Mouse (Mus musculus) limb, embryonic 15.5 days (tissue): Measurements from ENCODE around the gene Ccdc89. TPM values are rescaled to one million over a fixed set of nuclear protein-coding genes. Genes with fewer than 3 reads are reported as not detected.

Experiments used
- ATAC-seq: fragments of 200-750 bp; cut with Nextera tagmentation; 2 replicates; pipeline ENCODE4 v1.8.0; 2017; ENCODE audit warnings: low read depth, moderate TSS enrichment; ENCODE audit not compliant: insufficient number of reproducible peaks, low FRiP score, low TSS enrichment
- H3K27ac ChIP-seq: fragments of 300-500 bp; sonication (generic); 2 replicates; pipeline ENCODE4 v1.5.1; 2015; ENCODE audit warnings: moderate library complexity, mild to moderate bottlenecking, inconsistent platforms
- H3K27me3 ChIP-seq: fragments of 300-500 bp; sonication (generic); 2 replicates; pipeline ENCODE4 v1.6.1; 2015; ENCODE audit warnings: inconsistent platforms
- H3K36me3 ChIP-seq: fragments of 300-500 bp; sonication (generic); 2 replicates; pipeline ENCODE4 v1.6.1; 2015; ENCODE audit warnings: inconsistent platforms
- H3K4me1 ChIP-seq: fragments of 300-500 bp; sonication (generic); 2 replicates; pipeline ENCODE4 v1.6.1; 2015; ENCODE audit warnings: inconsistent platforms
- H3K4me2 ChIP-seq: fragments of 300-500 bp; sonication (generic); 2 replicates; pipeline ENCODE4 v1.6.1; 2015; ENCODE audit warnings: mild to moderate bottlenecking, inconsistent platforms
- H3K4me3 ChIP-seq: fragments of 300-500 bp; sonication (generic); 2 replicates; pipeline ENCODE4 v1.5.1; 2015; ENCODE audit warnings: mild to moderate bottlenecking, inconsistent platforms
- H3K9ac ChIP-seq: fragments of 300-500 bp; sonication (generic); 2 replicates; pipeline ENCODE4 v1.6.1; 2015; ENCODE audit warnings: inconsistent platforms
- H3K9me3 ChIP-seq: fragments of 300-500 bp; sonication (generic); 2 replicates; pipeline ENCODE4 v1.6.1; 2016; ENCODE audit warnings: inconsistent platforms
- WGBS: fragments of 180-500 bp; shearing (Covaris S2); methylation state at CpG from one replicate; pipeline ENCODE4 v1.1.7; 2015; 5-methylcytosine and 5-hydroxymethylcytosine counted together
- polyA plus RNA-seq: library from polyadenylated mRNA; unstranded; fragments of >200 nt; fragmentation: Nextera tagmentation; extraction: Ambion mirVana; gene quantifications from 2 replicates; pipeline ENCODE4 v1.2.1, GENCODE M21; 2015

Ccdc89 gene
- polyA plus RNA-seq, 1 experiment from 2014 or later, result 0.69 TPM

DNA sequence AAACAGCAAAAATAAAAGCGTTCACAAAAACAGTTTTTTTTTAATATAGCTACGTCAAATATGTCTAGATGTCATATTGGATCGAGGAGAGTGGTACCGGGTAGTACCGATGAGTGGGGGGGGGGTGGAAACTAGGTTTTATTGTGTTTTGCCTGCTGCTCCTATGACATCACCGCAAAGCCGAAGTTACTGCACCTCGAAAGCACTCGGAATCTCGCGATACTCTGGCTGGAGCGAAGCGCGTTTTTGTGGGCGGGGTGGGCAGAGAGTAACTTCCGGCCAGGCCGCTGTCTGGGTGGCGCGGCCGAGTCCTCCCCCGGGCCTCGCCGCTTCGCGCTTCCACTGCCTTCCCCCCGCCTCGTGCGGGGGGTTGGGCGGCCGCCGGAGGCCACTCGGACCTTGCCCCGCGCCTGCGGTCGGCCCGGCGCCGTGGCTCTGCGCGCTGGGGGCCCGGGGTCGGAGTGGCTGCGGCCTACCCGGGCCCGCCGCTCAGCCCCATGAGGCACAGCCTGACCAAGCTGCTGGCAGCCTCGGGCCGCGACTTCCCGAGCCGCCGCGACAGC is 16.2 kb downstream of the Ccdc89 start, which contains the start of gene Crebzf:
Crebzf (plus strand) TSS at position 212 of the 563 bp plus-strand sequence.
- Histone ChIP-seq H3K4me1 (no peaks in the 10 kb centered on the region), H3K36me3 (no peaks in the 10 kb centered on the region), H3K27me3 (no peaks in the 10 kb centered on the region), H3K4me2 (peak within 1 kb of the TSS; percentile 68), H3K9ac (peak within 1 kb of the TSS; percentile 100), H3K4me3 (peak within 1 kb of the TSS; percentile 95), H3K9me3 (no peaks in the 10 kb centered on the region), H3K27ac (peak within 1 kb of the TSS; percentile 98)
- ATAC-seq, result peak; percentile 95
- under 1% methylated on average over 54 of the region's 54 CpGs for WGBS

DNA sequence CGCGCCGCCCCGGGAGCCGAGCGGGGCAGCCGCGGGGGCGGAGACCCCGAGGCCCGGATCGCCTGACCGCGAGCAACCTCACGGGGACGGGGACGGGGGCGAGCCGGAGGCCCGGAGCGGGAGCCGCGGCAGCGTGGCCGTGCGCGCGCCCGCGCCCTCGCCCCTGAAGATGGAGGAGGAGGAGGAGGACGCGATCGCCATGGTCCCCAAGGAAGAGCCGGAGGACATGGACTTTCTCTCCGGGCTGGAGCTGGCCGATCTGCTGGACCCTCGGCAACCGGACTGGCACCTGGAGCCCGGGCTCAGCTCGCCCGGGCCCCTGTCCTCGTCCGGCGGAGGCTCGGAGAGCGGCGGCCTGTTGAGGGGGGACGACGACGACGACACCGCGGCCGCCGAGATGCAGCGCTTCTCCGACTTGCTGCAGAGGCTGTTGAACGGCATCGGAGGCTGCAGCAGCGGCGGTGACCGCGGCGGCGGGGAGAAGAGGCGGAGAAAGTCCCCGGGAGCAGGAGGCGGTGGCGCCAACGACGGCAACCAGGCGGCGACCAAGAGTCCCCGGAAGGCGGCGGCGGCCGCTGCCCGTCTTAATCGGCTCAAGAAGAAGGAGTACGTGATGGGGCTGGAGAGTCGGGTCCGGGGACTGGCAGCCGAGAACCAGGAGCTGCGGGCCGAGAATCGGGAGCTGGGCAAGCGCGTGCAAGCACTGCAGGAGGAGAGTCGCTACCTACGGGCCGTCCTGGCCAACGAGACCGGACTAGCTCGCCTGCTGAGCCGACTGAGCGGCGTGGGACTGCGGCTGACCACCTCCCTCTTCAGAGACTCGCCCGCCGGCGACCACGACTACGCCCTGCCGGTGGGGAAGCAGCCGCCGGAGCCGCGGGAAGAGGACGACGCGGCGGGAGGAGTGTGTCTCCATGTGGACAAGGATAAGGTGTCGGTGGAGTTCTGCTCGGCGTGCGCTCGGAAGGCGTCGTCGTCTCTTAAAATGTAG is 17.0 kb downstream of the Ccdc89 start:
- Histone ChIP-seq H3K4me2 (peak overlapping the region; percentile 68), H3K9me3 (no peaks in the 10 kb centered on the region), H3K27me3 (no peaks in the 10 kb centered on the region), H3K4me1 (no peaks in the 10 kb centered on the region), H3K9ac (peak overlapping the region; percentile 100), H3K36me3 (no peaks in the 10 kb centered on the region), H3K4me3 (peak overlapping the region; percentile 95), H3K27ac (peak overlapping the region; percentile 98)
- peak; percentile 69; the same call in 1 of the 2 replicates for ATAC-seq
- WGBS, result under 1% methylated on average over 123 of the region's 123 CpGs

DNA sequence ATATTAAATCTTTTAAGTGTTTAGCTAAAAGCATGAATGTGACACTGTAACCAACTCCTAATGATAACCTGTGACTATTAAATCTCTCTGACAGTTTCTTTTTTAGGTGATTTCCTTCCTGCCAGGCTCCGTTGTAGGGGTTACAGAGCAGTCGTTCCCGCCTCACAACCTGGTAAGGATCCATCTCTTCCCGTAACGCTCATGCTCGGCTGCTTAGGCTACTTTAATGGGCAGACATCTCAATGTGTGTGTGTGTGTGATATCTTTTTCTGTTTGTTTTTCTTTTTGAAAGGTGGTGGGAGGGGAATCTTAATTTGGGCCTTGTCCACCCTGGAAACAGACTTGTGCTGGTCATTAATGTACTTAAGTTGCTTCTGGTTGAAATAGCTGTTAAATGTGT is 17.8 kb downstream of the Ccdc89 start:
- Histone ChIP-seq H3K4me1 (no peaks in the 10 kb centered on the region), H3K27me3 (no peaks in the 10 kb centered on the region), H3K9ac (peak overlapping the region; percentile 100), H3K4me2 (peak overlapping the region; percentile 68), H3K9me3 (no peaks in the 10 kb centered on the region), H3K36me3 (no peaks in the 10 kb centered on the region), H3K4me3 (peak overlapping the region; percentile 95), H3K27ac (no peak overlapping the region)
- WGBS, result 0% methylated on average over 6 of the region's 6 CpGs
- ATAC-seq, result no peak

DNA sequence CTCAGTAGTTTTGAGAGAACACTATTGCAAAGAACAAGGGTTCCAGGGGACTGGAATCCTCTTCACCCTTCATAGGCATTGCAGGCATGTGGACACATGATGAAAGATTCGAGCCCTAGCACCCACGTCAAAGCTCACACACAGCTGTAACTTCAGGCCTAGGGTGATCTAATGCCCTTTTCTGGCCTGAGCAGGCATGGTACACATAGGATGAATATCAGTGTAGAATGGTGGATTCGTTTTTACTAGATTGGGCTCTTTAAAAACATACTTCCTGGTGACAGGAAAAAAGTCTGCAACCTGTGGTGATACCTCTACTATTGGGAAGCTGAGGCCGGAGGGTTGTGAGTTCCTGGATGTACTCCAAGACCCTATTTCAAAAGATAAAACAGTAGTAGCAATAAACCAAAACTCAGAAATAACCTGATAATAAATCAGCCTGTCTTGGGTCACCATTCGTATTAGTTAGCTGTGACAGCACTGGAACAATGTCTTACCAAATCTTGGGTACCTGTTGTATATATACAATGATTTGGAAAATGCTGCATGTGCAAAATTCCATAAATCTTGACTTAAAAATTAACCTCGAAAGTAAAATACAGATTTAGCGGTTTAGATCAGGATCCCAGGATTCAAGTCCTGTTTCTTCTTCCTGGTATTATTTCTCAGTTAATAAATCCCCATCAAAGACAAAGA is 29.9 kb downstream of the Ccdc89 start:
- Histone ChIP-seq H3K4me2 (peak overlapping the region; percentile 59), H3K4me1 (peaks cover 12% of the 10 kb centered on the region; the same call in 1 of the 2 replicates), H3K36me3 (peaks cover 10% of the 10 kb centered on the region; the same call in 1 of the 2 replicates), H3K9ac (peak overlapping the region; percentile 79), H3K27me3 (no peaks in the 10 kb centered on the region), H3K27ac (peak overlapping the region; percentile 96), H3K9me3 (no peaks in the 10 kb centered on the region), H3K4me3 (peak overlapping the region; percentile 78)
- 23% methylated on average over 7 of the region's 7 CpGs for WGBS
- no peak for ATAC-seq

DNA sequence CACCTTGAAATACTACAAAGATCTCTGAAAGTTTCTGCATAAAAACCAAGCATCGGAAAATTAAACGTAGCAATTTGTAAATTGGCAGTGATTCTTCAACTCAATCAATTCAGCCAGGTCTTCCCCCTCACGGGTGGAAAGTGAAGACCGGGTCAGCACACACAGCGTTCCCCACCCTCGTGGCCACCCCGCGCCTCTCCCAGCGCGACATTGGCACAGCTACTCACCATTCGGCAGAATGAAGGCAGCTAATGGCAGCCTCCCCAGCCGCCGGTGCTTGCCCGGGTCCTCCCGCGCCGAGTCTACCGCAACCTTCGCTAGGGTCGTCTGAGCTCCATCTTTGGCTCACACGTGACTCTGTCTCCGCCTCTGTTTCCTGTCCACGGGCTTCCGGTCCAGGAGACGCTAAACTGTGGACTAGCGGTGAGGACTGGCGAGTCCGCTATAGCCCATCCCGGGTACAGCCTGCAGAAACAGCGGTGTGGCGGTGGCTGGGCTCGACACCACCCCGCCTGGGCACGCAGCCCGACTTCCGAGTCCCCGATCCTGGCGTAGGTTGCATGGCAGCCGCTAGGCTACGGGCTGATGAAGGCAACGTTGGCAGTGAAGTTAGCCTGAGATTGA is 30.6 kb downstream of the Ccdc89 start, which contains the start of gene Tmem126a:
Tmem126a (minus strand) TSS at position 385 of the 624 bp plus-strand sequence.
- peak; percentile 89 for ATAC-seq
- H3K9ac ChIP-seq, result peak within 1 kb of the TSS; percentile 79
- H3K36me3 ChIP-seq, result peaks cover 6% of the 10 kb centered on the region; the same call in 1 of the 2 replicates
- peaks cover 12% of the 10 kb centered on the region; the same call in 1 of the 2 replicates for H3K4me1 ChIP-seq
- WGBS, result under 1% methylated on average over 41 of the region's 41 CpGs
- H3K4me3 ChIP-seq, result peak within 1 kb of the TSS; percentile 78
- peak within 1 kb of the TSS; percentile 96 for H3K27ac ChIP-seq
- no peaks in the 10 kb centered on the region for H3K9me3 ChIP-seq
- H3K4me2 ChIP-seq, result peak within 1 kb of the TSS; percentile 59
- H3K27me3 ChIP-seq, result no peaks in the 10 kb centered on the region

DNA sequence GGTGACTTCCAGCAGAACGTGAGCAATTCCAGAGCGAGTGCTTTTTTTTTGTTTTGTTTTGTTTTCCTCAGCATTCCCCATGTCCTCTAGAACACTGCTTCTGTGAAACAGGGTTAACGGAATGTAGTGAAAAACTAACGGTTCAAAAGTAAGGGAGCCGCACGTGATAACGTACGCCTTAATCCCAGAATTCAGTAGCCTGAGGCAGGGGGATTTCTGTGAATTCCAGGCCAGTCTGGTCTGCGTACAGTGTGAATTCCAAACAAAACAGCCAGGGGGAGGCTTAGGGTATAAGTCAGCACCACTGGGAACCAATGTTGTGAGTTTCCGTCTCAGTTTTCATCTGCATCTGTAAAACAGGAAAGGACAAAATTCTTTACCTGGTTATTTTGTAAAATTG is 31.1 kb downstream of the Ccdc89 start:
- H3K36me3 ChIP-seq, result peaks cover 6% of the 10 kb centered on the region; the same call in 1 of the 2 replicates
- H3K27me3 ChIP-seq, result no peaks in the 10 kb centered on the region
- H3K4me1 ChIP-seq, result peaks cover 12% of the 10 kb centered on the region; the same call in 1 of the 2 replicates
- peak overlapping the region; percentile 79 for H3K9ac ChIP-seq
- peak overlapping the region; percentile 59 for H3K4me2 ChIP-seq
- ATAC-seq, result 0 out of 2 replicates have a peak, but pooled peaks have one; percentile 25
- 5% methylated on average over 10 of the region's 10 CpGs for WGBS
- peak overlapping the region; percentile 78 for H3K4me3 ChIP-seq
- H3K9me3 ChIP-seq, result no peaks in the 10 kb centered on the region
- H3K27ac ChIP-seq, result peak overlapping the region; percentile 96

DNA sequence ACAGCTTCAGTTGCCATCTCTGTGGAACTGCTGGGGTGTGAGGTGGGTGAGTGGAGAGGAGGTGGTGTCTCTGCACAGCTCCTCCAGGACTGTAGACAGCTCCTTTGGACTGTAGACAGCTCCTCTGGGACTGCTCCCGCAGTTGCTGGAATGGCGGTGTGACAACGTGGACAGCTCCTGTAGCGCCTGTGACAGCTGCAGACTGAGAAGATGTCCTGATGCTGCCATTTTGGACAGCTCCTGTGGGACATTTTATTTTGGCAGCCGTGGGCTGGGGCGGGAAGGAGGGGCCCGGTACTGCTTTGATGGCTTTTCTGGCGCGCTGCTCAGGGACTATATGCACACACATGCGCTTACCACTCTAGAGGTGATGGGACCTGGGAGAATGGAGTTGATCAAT is 34.0 kb downstream of the Ccdc89 start:
- no peaks in the 10 kb centered on the region for H3K9me3 ChIP-seq
- peaks cover 12% of the 10 kb centered on the region; the same call in 1 of the 2 replicates for H3K4me1 ChIP-seq
- no peak overlapping the region for H3K9ac ChIP-seq
- no peaks in the 10 kb centered on the region for H3K36me3 ChIP-seq
- 46% methylated on average over 10 of the region's 10 CpGs for WGBS
- no peak overlapping the region for H3K4me2 ChIP-seq
- H3K27ac ChIP-seq, result no peak overlapping the region
- H3K4me3 ChIP-seq, result no peak overlapping the region
- H3K27me3 ChIP-seq, result no peaks in the 10 kb centered on the region
- ATAC-seq, result no peak

DNA sequence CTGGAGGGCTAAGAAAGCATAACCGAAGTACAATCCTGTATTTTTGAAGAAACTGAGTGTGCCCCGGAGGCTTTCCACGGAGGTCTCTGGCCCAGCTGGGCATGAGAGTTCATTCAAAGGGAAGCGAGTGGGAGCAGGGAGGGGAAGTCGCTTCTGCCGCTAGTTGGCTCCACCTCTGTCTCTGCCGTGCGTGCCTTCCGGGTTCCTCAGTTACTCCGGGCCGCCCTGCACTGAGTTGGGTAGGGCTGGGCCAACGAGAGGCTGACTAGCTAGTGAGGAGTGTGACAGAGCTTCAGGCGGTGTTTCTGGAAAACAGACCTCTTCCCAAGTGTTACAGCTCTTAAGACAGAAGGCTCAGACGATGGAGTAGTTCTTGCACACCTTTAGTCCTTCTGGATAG is 34.6 kb downstream of the Ccdc89 start:
- Histone ChIP-seq H3K4me1 (peaks cover 8% of the 10 kb centered on the region; the same call in 1 of the 2 replicates), H3K4me3 (no peak overlapping the region), H3K27ac (no peak overlapping the region), H3K27me3 (no peaks in the 10 kb centered on the region), H3K36me3 (no peaks in the 10 kb centered on the region), H3K9ac (no peak overlapping the region), H3K9me3 (no peaks in the 10 kb centered on the region), H3K4me2 (no peak overlapping the region)
- WGBS, result 20% methylated on average over 14 of the region's 14 CpGs
- ATAC-seq, result no peak

DNA sequence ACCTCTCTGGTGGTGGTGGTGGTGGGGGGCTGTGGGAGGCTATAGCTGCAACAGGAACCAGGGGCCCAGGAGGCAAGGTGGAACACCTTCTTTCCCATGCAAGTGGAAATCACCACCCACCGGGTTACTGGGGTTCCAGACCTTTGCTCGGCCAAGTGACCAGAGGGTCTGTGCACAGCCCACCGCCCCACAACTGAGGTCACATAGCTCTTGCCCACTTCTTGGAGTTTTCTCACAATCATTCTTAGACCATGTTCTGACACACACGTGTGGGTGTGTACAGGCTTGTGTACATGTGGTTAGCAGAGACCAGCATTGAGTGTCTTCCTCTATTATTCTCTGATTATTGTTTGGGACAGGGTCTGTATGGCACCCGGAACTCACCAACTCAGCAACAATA is 35.1 kb downstream of the Ccdc89 start:
- no peaks in the 10 kb centered on the region for H3K27me3 ChIP-seq
- no peak overlapping the region for H3K27ac ChIP-seq
- H3K4me2 ChIP-seq, result no peak overlapping the region
- no peak overlapping the region for H3K4me3 ChIP-seq
- no peak for ATAC-seq
- no peaks in the 10 kb centered on the region for H3K36me3 ChIP-seq
- 0 out of 2 replicates have a peak, but pooled peaks cover 5% of the 10 kb centered on the region for H3K4me1 ChIP-seq
- 90% methylated on average over 5 of the region's 5 CpGs for WGBS
- no peak overlapping the region for H3K9ac ChIP-seq
- H3K9me3 ChIP-seq, result no peaks in the 10 kb centered on the region

DNA sequence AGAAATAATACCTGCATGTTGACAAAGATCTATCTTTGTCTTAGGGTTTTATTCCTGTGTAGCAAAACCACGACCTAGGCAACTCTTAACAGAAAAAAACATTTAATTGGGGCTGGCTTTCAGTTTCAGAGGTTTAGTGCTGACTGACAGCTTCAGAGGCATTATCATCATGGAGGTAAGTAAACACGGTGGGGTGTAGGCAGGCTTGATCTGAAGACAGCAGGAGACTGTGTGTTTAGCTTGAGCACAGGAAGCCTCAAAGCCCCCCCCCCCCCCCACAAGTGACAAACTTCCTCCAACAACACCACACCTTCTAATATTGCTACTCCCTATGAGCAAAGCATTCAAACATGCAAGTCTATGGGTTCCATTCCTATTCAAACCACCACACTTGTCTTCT is 47.1 kb downstream of the Ccdc89 start:
- no peak for ATAC-seq
- H3K27ac ChIP-seq, result no peak overlapping the region
- no peaks in the 10 kb centered on the region for H3K9me3 ChIP-seq
- 72% methylated on average over 2 of the region's 2 CpGs for WGBS
- peaks cover 6% of the 10 kb centered on the region for H3K36me3 ChIP-seq
- no peak overlapping the region for H3K4me2 ChIP-seq
- H3K4me1 ChIP-seq, result 0 out of 2 replicates have a peak, but pooled peaks cover 12% of the 10 kb centered on the region
- H3K9ac ChIP-seq, result no peak overlapping the region
- no peak overlapping the region for H3K4me3 ChIP-seq
- H3K27me3 ChIP-seq, result no peaks in the 10 kb centered on the region; the same call in 1 of the 2 replicates

DNA sequence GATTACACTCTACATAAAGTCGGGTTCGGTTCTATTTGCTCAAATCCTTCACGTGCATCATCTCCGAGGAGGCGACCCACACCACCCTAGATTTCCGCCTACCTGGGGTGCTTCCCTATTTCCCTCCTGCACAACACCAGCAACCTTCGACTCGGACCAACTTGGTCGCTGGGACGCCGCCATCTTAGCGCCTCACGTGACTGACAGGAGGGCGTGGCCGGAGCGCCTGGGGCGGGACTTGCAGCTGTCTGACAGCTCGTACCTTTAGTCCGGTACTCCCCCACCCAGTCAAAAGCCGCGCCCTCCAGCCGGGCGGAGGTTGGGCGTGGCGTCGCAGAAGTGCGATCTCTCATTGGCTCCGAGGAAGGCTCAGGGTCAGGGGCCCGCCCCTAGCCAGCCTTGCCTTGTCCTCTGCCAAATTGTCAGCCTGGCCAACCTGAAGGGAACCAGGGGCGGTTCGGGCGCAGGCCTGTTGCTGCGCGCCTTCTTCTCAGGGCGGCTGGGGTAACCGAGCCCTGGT is 49.5 kb downstream of the Ccdc89 start, which contains the start of gene Tmem126b:
Tmem126b (minus strand) TSS at position 209 of the 520 bp plus-strand sequence.
- H3K4me1 ChIP-seq, result 0 out of 2 replicates have a peak, but pooled peaks cover 12% of the 10 kb centered on the region
- H3K27ac ChIP-seq, result peak within 1 kb of the TSS; percentile 82
- peak; percentile 100 for ATAC-seq
- H3K4me2 ChIP-seq, result peak within 1 kb of the TSS; percentile 96
- peak within 1 kb of the TSS; percentile 56 for H3K9ac ChIP-seq
- no peaks in the 10 kb centered on the region for H3K9me3 ChIP-seq
- H3K36me3 ChIP-seq, result no peaks in the 10 kb centered on the region
- no peaks in the 10 kb centered on the region; the same call in 1 of the 2 replicates for H3K27me3 ChIP-seq
- peak within 1 kb of the TSS; percentile 68 for H3K4me3 ChIP-seq
- WGBS, result under 1% methylated on average over 36 of the region's 36 CpGs
